Mouse (Mus musculus) common myeloid progenitor, adult 5-6 weeks (primary cell): ENCODE results near the gene Glyctk. TPM values are rescaled to one million over a fixed set of nuclear protein-coding genes. Genes with fewer than 3 reads are reported as not detected.

ENCODE experiments used
- ATAC-seq: replicated peaks from 2 replicates; pipeline ENCODE4 v1.8.0; 2016; ENCODE audit warnings: low read depth, mild to moderate bottlenecking, moderate TSS enrichment, inconsistent platforms; ENCODE audit not compliant: poor library complexity, severe bottlenecking
- total RNA-seq: library from RNA; stranded (forward); fragments of 200-1000, 187-1606 nt; gene quantifications from 2 replicates; pipeline ENCODE4 v1.2.3, GENCODE M21; 2017

Glyctk gene
- total RNA-seq: 2.4 and 3.2 TPM in 2 replicates

GRCm38 (mm10) chr9:106158037-106158491, at the start of gene Glyctk:
Gene Glyctk, minus strand, starts transcription at chr9:106158138.
- no peak for ATAC-seq

GRCm38 (mm10) chr9:106206515-106206914, 48.6 kb upstream of the Glyctk start:
- ATAC-seq: no peak

DNA sequence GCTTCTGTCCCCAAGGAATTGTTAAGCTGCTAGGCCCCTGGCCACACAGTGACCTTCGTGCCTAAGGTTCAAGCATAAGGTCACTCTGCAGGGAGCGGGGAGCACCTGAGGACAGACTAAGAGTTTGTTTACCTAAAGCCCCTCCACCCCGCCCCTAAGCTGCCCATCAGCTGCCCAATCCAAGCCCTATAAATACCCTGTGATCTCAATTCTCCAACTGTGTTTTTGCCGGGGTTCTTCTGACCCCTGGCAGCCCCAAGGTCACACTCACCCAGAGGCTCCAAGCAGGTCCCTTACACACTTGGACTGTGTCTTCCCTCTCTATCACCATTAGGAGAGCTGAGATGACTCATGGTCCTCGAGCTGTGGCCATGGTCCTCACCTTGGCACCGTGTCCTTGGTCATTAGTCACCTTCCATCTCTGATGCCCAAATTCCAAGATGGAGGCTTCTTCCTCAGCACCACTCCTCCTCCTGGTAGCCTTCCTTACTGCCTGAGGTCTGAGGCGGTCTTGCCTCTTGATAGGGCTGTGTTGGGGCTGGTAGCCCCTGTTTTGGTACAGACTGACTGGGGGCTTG, 47.9 kb upstream of the Glyctk start:
- ATAC-seq: no peak

DNA sequence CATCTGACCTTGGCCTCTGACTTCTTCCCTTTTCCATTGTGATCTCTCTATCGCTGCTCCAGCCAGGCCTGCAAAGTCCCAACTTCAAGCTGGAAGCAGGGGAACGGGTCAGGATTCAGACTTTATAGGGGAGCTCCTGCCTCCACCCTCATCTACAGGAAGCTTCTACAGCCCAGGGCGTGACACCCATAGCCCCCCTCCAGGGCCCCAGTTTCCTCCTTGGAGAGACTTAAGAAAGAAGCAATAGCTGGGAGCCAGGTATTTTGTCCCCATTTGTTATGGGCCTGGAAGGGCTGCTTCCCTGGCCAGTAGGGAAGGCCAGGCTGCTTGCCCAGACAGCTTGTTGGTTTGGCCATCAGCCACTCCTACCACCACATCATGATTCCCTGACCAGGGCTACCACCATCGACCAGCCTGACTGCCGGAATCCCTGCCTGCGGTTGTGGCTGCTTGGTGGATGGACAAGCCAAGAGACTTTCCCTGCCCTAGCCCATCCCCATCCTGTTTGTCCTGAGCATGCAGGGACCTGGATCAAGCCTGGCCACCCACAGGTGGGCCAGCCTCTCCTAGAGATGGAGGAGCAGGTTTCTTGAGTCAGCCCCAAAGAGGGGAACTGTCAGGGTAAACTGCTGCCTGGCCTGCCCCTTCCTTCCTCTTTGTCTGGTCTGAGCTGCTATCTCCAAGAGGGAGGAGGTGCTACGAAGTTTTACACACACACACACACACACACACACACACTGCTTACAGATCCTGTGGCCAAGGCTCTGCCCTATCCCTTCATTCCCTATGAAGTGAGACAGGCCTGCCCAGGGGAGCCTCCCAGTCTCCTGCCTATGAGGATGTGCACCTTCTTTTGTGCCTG, 46.3 kb upstream of the Glyctk start:
- ATAC-seq: peak; percentile 52

DNA sequence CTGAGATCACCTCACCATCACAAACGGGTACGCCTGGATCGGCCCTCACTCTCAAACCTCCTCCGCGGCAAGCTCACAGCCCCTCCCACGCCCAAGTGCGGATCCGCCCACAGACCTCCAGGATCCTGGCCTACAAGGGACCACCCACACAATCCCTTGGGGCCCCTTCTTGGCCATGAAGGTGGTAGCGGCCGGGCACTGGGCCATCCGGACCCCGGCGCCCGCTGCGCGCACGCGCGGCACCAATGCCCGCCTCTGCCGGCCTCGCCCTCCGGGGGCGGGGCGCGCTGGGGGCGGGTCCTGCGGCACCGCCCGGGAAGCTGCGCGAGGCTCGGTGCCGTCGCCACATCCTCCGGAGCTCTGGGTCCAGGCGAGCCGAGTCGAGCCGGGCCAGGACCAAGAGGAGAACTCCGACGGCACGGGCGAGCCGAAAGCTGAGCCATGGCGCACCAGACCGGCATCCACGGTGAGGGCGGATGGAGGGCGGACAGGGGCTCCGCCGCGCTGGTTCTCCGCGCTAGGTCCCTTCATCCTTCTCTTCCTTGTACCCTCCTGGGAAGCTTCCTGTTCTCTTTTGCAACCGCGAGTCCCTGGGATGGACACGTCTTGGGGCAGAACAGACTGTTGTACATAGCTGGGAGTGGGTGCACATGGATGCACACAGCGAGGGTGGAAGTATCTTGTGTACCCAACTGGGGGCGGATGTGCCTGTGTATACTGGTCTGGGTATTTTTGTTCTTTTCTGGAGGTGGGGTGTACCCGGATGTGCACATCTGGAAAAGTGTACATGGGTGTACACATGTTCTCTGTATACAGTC, 45.1 kb upstream of the Glyctk start, which contains the start of gene Twf2:
Gene Twf2, plus strand, starts transcription at position 290 of the 818 bp plus-strand sequence.
- ATAC-seq: peak; percentile 55

- ATAC-seq: no peak
Measured at GRCm38 (mm10) chr9:106201895-106202294, 44.0 kb upstream of the Glyctk start.

- ATAC-seq: peak; percentile 24
Measured at GRCm38 (mm10) chr9:106199535-106200272, 41.8 kb upstream of the Glyctk start, which contains the start of gene Ppm1m. Gene Ppm1m, minus strand, starts transcription at chr9:106199746.

GRCm38 (mm10) chr9:106198962-106199458, 41.1 kb upstream of the Glyctk start:
- ATAC-seq: peak; percentile 40

DNA sequence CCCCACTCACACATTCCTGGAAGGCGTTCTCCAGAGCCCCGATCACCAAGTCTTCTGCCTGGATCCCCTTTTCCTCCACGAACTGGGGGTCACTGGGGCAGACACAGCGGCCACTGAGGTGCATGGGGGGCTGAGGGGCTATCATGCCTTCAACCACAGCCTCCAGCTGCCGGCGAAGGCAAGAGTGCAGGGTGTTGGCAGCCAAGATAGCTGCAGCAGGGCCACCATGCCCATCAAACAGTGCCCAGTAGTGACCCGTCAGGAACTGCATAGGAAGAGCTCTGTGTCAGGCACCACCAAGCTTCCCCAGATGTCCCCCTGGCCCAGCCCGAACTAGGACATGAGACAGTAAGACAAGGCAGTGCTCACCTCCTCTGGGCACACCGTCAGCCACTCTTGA, 39.8 kb upstream of the Glyctk start:
- ATAC-seq: no peak

DNA sequence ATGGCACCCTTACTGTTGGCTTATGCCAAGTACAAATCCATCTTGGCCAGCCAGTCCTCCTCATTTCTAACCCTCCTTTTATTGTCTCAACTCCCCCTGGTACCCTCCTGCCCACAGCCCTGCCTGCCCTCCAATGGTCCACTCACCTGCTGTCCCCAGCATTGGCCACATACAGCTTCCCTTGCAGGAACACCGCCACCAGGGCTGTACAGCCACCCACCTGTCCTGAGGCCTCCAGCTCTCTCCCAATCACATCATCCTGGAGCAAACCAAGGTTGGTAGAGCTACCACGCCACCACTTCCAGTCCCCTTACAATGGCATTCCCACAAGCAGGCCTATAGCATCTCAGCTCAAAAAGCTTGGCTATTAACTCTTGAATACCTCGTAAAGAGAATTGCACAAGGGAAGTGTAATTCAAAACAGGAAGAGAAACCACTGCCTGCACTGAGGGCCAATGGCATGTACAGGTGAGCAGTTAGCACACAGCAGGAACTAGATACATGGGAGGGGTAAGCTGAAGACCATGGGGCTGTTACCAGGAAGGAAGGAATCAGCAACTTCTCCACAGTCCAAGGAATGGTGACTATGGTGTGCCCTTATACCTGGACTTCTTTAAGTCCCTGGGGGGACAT, 39.3 kb upstream of the Glyctk start:
- ATAC-seq: no peak

DNA sequence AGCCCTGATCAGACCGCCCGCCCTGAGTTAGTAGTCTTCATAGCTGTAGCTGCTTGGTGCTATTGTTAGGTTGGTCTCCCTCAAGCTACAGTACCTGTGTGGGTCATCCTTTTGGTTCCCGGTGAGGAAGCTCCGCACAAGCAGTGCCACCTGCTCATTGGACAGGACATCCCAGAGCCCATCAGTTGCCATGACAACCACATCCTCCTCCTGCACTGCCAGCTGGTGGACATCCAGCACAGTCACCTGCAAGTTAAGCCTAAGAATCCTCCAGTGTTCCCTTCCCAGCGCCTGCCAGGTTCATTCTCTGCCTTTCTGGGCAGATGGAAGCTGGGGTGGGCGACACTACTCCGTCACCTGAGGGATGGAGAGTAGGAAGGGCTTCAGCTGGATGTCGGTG, 37.8 kb upstream of the Glyctk start:
- no peak for ATAC-seq

DNA sequence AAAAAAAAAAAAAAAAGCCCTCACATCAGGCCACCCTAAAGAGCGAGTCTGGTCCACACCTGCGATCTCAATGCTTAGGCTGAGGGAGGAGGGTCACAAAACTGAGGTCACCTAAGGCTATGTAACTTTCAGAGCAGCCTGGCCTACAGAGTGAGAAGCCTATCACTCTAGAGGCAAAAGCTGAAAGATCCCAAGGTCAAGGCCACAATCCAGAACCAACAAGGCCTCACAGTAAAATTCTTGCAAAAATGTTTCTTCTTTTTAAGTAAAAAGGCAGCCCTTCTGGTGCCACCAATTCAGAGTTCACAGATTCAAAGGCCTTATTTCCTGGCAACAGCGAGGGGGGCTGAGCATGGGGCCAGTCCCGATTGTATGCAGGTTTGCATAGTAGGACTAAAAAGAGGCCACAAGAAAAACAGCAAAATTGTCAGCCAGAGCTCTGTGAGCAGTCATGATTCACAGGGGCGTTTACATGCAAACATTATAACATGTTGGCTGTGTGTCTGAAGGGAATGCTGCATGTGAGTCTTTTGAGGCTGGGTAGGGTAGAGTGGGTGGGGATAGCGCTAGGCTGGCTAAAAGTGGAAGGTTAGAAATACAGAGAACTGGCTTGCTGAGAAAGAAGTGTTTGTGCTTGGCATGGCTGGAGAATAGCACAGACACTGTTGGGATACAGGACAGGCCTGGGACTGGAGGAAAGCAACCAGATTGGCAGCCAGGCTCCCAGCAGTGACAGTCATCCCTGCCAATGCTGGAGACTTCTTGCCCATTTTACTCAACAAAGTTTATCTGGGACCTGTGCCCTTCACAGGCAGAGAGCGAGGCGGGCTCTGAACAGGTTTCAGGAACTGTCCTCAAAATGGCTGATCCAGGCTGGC, 36.2 kb upstream of the Glyctk start:
- no peak for ATAC-seq

GRCm38 (mm10) chr9:106192998-106193397, 35.1 kb upstream of the Glyctk start:
- ATAC-seq: peak; percentile 92

- ATAC-seq: no peak
Measured at GRCm38 (mm10) chr9:106192024-106192423, 34.1 kb upstream of the Glyctk start.

- no peak for ATAC-seq
Measured at GRCm38 (mm10) chr9:106191355-106191754, 33.4 kb upstream of the Glyctk start.

- no peak for ATAC-seq
Measured at GRCm38 (mm10) chr9:106183996-106184395, 26.1 kb upstream of the Glyctk start.

- ATAC-seq: no peak
Measured at GRCm38 (mm10) chr9:106182146-106182545, 24.2 kb upstream of the Glyctk start.

GRCm38 (mm10) chr9:106179964-106180363, 22.0 kb upstream of the Glyctk start:
- no peak for ATAC-seq
